Mouse (Mus musculus) adrenal gland, adult (tissue): Measurements from ENCODE around the gene Rpl22l1.
"Not testable (repeated sequence)": the region's sequence is repeated elsewhere in the genome, so short reads cannot be mapped to it uniquely, and the experiment has no call there.

ENCODE experiments used
- DNase-seq, 2 experiments: peaks; one replicate each; pipeline ENCODE4 v3.0.0; 2022 to 2023; ENCODE audit warnings: low spot score in 1 of 2; ENCODE audit not compliant: inconsistent age in 2 of 2

The Rpl22l1 gene

DNA sequence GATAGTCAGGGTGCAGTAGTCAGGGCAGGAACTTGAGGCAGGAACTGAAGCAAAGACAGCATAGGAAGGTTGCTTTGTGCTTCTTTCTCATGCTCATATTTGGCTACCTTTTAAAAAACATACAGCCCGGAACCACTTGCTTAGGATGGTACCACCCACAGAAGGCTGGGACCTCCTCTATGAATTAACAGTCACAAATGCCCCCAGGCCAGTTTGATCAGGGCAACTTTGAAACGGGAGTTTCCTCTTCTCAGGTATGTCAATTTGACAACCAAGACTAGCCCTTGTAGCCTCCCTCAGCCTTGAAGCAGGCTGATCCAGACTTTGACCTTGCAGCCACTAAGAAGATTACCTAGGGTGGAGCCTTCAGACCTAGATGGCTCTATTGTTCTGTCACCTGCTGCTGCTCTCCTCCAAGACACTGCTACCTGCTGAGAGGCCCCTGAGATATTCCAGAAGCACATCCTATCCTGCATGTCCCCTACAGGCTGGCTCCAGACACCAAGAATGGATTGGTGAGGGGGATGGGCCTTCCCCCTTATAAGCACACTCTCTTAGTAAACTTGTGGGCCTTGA lies 31.6 kb downstream of the Rpl22l1 start:
- no peak for DNase-seq

DNA sequence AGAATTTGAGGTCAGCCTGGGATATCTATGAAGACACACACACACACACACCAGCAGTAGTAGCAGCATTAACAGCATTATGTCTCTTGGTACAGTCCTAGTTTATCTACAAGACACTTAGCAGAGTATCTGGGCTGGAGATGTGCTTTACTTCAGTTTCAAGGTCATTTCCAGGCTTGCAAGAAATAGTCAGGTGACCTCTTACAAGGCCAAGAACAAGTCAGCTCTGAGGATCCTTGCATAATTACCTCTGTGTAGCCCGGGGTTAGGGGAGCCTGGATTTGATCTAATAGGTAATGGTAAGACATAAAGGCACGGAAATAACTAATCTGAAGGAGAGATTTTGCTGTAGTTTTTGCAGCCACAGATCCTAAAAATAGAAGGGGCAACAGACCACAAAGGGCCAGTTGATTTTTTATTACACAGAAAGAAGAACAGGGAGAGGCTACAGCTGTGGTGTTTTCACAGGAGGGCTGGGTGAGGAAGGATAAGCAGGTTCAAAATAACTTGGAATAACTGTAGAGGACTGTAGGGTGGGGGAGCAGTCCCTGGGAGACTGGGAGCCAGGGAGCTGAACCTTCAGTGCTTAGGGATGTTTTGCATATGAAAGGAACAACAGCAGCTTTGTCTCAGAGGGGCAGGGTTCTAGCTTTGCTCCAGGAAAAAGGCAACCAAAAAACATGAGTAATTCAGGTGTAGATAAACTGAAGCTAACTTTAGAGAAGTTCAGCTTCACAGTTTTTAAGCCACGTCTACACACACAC lies 36.8 kb downstream of the Rpl22l1 start:
- no peak for DNase-seq

- DNase-seq, result no peak
Observed at GRCm38 (mm10) chr3:28843231-28843630, 38.0 kb downstream of the Rpl22l1 start.

GRCm38 (mm10) chr3:28847115-28847514 lies 41.9 kb downstream of the Rpl22l1 start:
- DNase-seq, result no peak

GRCm38 (mm10) chr3:28852174-28852573 lies 46.9 kb downstream of the Rpl22l1 start:
- not testable (repeated sequence) for DNase-seq
